Mouse (Mus musculus) skeletal muscle tissue, adult 2 months (tissue): ENCODE measurements around the gene Gm20924.
"Not testable (repeated sequence)": the region's sequence is repeated elsewhere in the genome, so short reads cannot be mapped to it uniquely, and the experiment has no call there.

Experiments used
- DNase-seq: peaks from one replicate; pipeline ENCODE4 v3.0.0-alpha.2; 2012; ENCODE audit warnings: low read depth, low spot score

Gm20924 gene

DNA sequence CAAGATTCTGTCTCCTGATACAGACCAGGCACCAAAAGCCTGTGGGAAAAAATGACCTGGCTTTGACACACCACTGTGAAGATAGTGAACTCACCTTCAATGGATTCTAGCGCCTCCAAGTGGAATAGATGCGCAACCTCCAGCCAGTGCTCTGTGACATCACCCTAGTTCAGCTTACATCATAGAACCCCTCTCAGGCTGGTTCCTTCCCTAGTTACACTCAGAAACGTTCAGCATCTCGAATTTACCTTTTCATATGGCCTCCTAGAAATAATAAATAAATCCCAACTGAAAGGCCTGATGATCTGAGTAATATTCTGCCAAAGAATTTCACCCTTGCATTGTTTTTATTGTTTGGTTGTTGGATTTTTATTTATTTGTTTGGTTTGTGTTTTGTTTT lies at the start of gene Gm20924:
TSS of gene Gm20924 (minus strand) at position 101 of the 400 bp plus-strand sequence.
- not testable (repeated sequence) for DNase-seq
